Mouse (Mus musculus) embryo, embryonic 11.5 days (tissue): ENCODE measurements at regions not wholly inside any gene's neighbourhood (a gene's known extent, or its start where the extent isn't known, plus 50 kb on each side); places are given as distances from the start of the nearest gene placed in this dataset.

ENCODE experiments used
- DNase-seq: peaks from one replicate; pipeline ENCODE4 v3.0.0-alpha.2; 2012; ENCODE audit warnings: low read depth, low spot score

DNA sequence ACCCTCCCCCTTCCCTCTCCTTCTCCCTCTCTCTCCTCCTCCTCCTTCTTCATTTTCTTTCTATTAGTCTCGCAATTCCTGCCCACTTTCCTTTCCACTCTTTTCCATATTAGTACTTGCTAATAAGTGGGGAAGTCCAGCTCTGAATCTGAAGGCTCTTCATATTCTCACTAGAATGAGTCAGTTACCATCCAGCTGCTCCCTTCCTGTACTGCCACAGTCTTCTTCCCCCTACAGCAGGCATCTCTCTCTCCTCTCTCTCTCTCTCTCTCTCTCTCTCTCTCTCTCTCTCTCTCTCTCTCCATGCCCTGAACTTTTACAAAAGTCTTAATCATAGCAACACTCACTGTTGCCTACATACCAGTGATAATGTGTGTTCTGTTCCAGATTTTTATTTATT, 226.6 kb upstream of the Pter start:
- DNase-seq, result no peak

DNA sequence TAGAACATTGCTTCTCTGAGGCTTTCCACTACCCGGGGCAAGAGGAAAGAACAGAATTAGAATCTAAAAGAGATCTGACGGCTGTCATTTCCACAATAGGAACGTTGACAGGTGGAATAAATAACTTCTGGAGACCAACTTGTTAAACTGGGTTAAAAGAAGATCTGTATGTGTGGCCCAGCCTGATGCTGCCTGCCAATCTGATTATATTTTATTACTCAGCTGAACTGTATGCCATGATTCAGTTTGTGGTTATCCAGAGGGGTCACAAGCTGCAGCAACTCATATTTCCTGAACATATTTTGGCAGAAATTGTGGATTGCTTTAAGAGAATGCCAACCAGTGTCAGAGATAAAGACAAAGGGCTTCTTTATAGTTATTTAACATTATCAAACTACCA, 224.5 kb upstream of the Pter start:
- no peak for DNase-seq

- DNase-seq, result no peak
These were observed 216.3 kb upstream of the Pter start for GRCm38 (mm10) chr2:12707514-12707913.

GRCm38 (mm10) chr2:12709156-12709923, 214.5 kb upstream of the Pter start:
- peak; percentile 32 for DNase-seq

GRCm38 (mm10) chr2:12709924-12710240, 214.0 kb upstream of the Pter start:
- DNase-seq, result no peak

GRCm38 (mm10) chr2:12716124-12717012, 207.5 kb upstream of the Pter start:
- no peak for DNase-seq

DNA sequence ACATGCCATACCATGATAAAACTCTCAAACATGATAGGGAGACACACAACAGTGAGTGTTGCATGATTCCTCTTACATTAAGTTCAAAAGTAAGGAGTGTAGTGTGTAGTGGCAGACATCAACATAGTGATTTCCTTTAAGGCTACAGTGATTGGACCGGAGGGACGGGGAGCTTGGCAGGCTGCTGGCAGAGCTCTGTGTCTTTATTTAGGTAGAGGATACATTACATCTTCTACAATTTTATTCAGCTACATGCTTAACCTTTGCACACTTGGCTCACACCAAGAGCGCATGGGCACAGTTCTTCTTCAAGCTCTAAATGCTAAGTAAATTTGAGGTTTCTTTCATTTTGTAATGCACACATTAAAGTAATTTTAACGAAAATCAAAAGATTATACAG, 194.6 kb upstream of the Pter start:
- DNase-seq, result no peak

DNA sequence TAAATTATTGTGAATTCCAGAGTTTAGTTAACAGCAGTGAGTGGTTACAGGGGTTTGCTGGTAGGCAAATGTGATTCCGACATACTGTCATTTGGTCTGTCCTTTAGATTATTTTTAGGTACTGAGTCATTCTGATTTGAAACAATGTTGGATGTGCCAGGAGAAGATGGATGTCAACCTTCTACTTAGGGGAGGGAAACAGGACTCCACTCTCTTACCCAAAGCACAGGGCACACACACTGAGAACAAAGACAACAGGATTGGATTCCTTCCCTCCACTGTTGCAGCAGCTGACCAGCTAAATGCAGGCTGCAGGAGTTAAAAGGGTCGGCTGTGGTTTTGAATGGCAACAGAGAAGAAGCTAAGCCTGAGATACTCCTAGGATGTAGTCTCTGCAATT, 186.7 kb upstream of the Pter start:
- no peak for DNase-seq

DNA sequence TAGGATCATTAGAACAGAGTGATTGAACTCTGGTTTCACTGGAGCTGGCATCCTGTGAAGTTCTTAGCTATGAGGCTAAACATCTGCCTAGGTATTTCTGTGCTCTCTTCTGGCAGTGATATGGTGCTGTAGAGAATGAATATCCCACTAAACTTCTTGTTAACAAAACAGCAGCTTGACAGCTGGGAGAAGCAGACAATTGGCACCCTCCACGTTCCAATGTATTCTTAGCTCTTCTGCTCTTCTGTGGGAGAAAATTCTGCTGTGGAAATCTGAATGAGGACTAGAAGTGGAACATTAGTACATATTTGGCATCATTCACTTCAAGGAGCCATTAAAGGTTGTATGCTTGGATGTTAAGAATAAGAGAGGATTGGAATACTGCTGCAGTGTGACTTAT, 177.0 kb upstream of the Pter start:
- DNase-seq, result no peak

DNA sequence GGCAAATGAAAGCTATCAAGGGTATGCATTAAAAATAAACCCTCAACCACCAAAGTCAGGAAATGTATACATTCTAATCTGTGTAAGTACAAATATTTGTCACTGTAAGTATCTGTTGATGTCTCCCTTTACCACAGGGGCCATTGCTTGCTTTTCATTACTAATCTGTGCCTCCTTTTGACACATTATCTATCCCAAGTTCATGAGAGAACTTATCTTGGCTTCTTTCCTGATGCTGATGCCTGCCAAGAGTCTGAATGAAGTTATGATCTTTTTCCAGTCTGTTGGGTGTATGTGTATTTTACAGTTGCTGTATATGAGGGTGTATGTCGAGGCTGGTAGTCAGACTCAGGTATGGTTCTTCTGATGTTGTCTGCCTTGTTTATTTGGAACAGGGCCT, 165.0 kb upstream of the Pter start:
- no peak for DNase-seq

GRCm38 (mm10) chr2:12759931-12760330, 163.9 kb upstream of the Pter start:
- no peak for DNase-seq

DNA sequence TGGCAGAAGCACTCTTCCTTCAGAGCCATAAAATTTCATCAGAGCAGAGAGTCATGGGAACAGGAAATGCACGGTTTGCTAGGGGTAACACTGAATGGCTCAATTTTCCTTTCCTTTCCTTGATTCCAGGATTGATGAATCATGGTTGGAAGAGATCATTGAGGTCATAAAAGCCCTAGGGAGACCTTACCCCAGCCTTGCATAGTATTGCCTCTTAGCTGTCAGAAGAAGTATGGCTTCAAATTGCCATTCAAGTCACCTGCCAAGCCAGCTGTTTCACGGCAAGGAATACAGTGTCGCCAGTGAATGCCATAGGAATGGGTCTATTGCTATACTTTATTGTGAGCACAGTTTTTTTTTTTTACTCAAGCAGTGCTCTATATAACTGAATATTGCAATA, 162.4 kb upstream of the Pter start:
- no peak for DNase-seq

GRCm38 (mm10) chr2:12764510-12764909, 159.3 kb upstream of the Pter start:
- no peak for DNase-seq

DNA sequence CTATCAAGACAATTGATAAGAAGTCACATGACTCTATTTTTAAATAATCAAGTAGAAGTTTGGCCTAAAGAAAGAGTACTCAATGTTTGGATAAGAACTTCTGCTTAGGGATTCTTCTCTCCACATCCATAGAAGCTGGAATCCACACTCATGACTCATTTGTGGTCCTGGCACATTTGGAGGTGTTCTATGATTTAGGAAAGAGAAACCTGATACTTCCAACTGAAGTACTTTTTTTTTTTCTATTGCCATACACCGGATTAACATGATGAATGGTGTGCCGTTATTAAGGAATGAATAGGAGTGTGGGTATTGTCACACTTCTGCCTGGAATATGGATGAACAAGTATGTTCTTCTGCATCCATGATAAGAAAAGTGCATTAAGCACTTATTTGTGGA, 158.5 kb upstream of the Pter start:
- DNase-seq, result no peak

DNA sequence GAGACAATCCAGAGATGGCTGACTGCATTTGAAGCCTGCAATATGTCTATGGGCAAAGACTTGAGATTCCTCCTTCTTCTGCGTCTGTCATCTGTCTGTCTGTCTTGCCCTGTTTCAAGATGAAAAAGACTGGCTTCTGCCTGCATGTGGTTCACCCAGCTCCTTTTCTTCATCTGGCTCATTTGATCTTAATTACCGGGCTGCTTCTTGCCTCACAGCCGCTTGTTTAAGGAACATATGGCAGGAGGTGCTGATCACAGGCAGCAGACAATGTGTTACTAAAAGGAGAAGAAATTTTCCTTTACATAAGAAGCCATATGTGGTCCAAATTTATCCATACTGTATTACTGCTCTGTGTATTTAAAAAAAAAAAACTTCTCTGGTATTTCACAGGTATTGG, 147.0 kb upstream of the Pter start:
- DNase-seq, result no peak

DNA sequence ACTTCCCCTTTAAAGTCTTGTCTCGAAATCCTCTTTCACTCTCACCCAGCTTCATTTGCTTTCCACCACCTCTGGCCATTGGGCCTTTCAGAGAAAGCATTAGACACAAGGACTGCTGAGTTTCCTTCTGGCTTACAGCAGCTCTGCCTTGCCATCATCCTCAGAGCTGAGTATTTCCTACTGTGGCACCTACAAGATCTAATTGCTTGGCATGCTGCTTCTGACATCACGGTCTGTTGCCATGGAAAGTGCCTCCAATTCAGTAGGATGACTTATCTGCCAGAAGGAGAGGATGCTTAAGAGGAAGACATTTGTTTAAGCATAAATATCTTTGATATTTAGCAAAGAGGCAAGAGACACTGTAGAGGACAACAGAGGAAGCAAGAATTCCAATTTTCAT, 146.1 kb upstream of the Pter start:
- no peak for DNase-seq

- no peak for DNase-seq
These were observed 131.2 kb upstream of the Pter start for GRCm38 (mm10) chr2:12792596-12792995.

- no peak for DNase-seq
These were observed 126.1 kb upstream of the Pter start for GRCm38 (mm10) chr2:12797615-12798169.

DNA sequence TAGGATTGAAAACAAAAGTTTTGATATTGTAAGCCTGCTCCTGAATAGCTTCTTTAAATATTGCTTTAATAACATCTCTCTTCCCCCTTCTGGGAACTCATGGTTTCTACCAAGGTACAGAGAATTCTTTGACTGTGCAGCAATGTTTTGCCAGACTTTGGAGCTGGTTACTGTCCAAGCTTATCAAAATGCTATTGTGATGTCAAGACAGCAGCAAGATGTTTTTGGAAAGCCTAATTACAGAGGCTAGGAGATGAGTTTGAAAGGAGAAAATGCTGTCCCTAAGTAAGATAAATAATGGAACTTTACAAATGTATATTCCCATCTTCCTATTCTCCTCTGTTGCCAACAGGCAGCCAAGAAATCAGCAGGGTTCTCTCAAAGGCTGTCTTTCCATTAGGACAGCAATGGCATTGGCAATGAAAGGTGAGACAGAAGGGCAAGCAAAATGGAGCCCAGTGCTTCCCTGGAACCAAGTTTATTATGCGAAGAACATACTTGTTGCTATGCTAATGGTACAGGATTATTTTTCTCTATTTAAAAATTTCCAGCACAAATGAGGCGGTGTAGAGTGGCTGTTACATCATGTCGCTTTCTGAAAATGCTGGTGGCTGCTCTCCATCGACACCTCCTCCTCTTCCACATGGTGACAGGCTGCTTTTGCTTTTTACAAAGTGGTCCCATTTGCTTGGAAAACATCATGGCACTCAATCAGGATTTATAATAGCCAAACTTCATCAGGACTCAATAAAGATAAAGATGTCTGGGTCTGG, 124.5 kb upstream of the Pter start:
- DNase-seq, result no peak

GRCm38 (mm10) chr2:12802667-12803066, 121.2 kb upstream of the Pter start:
- no peak for DNase-seq

DNA sequence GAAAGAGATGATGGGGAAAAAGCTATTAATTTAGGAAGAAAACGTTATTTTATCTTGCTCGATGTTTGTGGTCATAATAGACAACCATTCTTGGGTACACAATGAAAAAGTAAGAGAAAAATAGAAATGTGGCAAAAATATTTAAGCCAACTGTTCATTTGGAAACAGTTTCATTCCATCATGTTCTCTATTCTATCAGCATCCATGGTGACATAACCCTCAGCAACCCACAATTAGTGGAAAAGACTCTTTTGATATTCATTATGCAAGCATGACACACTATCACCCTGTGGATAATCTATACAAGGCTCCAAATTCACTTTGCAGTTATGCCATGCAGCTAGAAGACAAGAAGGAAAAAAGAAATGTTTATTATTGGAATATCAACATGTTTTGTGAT, 118.7 kb upstream of the Pter start:
- no peak for DNase-seq

DNA sequence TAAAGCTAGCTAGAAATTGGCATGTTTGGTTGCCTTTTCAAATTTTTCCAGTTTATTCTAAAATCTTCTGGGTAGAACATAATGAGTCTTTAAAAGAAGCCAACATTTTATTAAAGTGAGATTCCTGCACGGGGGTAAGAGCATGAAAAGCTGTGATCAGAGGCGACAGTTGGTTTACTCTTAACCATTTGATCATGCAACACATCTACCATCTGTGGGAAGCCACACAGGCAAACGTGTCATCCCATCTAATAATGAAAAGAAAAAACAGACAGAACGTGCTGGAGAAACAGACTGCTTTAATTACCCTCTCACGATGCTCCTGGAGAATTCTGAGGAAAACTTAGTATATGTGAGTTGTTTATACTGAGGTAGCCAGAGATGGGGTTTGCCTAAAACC, 115.4 kb upstream of the Pter start:
- DNase-seq, result no peak
